Mouse (Mus musculus) T-cell, adult 2 months (primary cell): ENCODE measurements around the gene Pdcd1.
A peak's percentile ranks its signal among the peaks of the same experiment; 100 is the strongest.
"Not testable (repeated sequence)": the region's sequence is repeated elsewhere in the genome, so short reads cannot be mapped to it uniquely, and the experiment has no call there.

Experiments
- DNase-seq: peaks from one replicate; pipeline ENCODE4 v3.0.0; 2022; ENCODE audit warnings: low spot score

Pdcd1 gene

GRCm38 (mm10) chr1:94052373-94052772 is at the start of gene Pdcd1:
Pdcd1 (minus strand) TSS chr1:94052553.
- DNase-seq = peak; percentile 36

- DNase-seq = peak; percentile 48
Observed at GRCm38 (mm10) chr1:94091788-94092187, 39.4 kb upstream of the Pdcd1 start.

- DNase-seq = no peak
Observed at GRCm38 (mm10) chr1:94086311-94086898, 34.1 kb upstream of the Pdcd1 start.

GRCm38 (mm10) chr1:94085324-94086105 is 33.2 kb upstream of the Pdcd1 start:
- DNase-seq = no peak

GRCm38 (mm10) chr1:94081761-94082160 is 29.4 kb upstream of the Pdcd1 start:
- DNase-seq = no peak

GRCm38 (mm10) chr1:94081191-94081590 is 28.8 kb upstream of the Pdcd1 start:
- no peak for DNase-seq

GRCm38 (mm10) chr1:94080718-94081117 is 28.4 kb upstream of the Pdcd1 start:
- no peak for DNase-seq

GRCm38 (mm10) chr1:94078835-94079440 is 26.6 kb upstream of the Pdcd1 start:
- DNase-seq = peak; percentile 85

GRCm38 (mm10) chr1:94078314-94078713 is 26.0 kb upstream of the Pdcd1 start:
- no peak for DNase-seq

GRCm38 (mm10) chr1:94076702-94077101 is 24.3 kb upstream of the Pdcd1 start:
- no peak for DNase-seq

- no peak for DNase-seq
Observed at GRCm38 (mm10) chr1:94074756-94075155, 22.4 kb upstream of the Pdcd1 start.

GRCm38 (mm10) chr1:94058281-94058680 is 5.9 kb upstream of the Pdcd1 start:
- not testable (repeated sequence) for DNase-seq

GRCm38 (mm10) chr1:94057401-94057800 is 5.0 kb upstream of the Pdcd1 start:
- no peak for DNase-seq

GRCm38 (mm10) chr1:94055966-94056365 is 3.6 kb upstream of the Pdcd1 start:
- no peak for DNase-seq

GRCm38 (mm10) chr1:94054481-94054880 is 2.1 kb upstream of the Pdcd1 start:
- no peak for DNase-seq

GRCm38 (mm10) chr1:94053530-94054216 is 1.3 kb upstream of the Pdcd1 start:
- no peak for DNase-seq

GRCm38 (mm10) chr1:94051104-94051503 is 1.2 kb downstream of the Pdcd1 start:
- no peak for DNase-seq

GRCm38 (mm10) chr1:94046544-94046943 is 5.8 kb downstream of the Pdcd1 start:
- DNase-seq = no peak

- DNase-seq = no peak
Observed at GRCm38 (mm10) chr1:94045559-94045958, 6.8 kb downstream of the Pdcd1 start.

GRCm38 (mm10) chr1:94040391-94040790 is 12.0 kb downstream of the Pdcd1 start:
- no peak for DNase-seq

- peak; percentile 90 for DNase-seq
Observed at GRCm38 (mm10) chr1:94034984-94035743, 17.2 kb downstream of the Pdcd1 start.

GRCm38 (mm10) chr1:94033075-94033602 is 19.2 kb downstream of the Pdcd1 start:
- DNase-seq = no peak
